Comparison of ENCODE assay signal across 26 mouse cellular contexts in genomic region chrX:99067232-99067631, GRCm38 (mm10).
"Had no signal": no experiment of that assay in that cellular context is flagged by ENCODE, and none has a peak within 500 bp of the region (broad histone marks: within the 10 kb centered on the region; RNA-seq: fewer than 3 reads in every experiment).

No protein-coding gene starts in this region.

- H3K4me3 ChIP-seq: gastrocnemius, adult 2 months; heart, adult 2 months; heart, embryonic 10.5 days; heart, embryonic 12.5 days; hindbrain, embryonic 10.5 days; hindbrain, embryonic 12.5 days; intestine, embryonic 15.5 days; layer of hippocampus, adult 2 months; left cerebral cortex, adult 2 months; limb, embryonic 10.5 days; limb, embryonic 12.5 days had no signal

- H3K4me1 ChIP-seq: heart, embryonic 10.5 days; heart, embryonic 12.5 days; hindbrain, embryonic 10.5 days; hindbrain, embryonic 12.5 days; intestine, embryonic 15.5 days; limb, embryonic 10.5 days; limb, embryonic 12.5 days had no signal

- H3K27ac ChIP-seq: gastrocnemius, adult 2 months; heart, adult 2 months; heart, embryonic 10.5 days; hindbrain, embryonic 10.5 days; hindbrain, embryonic 12.5 days; hindbrain, embryonic 14.5 days; intestine, embryonic 15.5 days; layer of hippocampus, adult 2 months; left cerebral cortex, adult 2 months; limb, embryonic 10.5 days; limb, embryonic 12.5 days had no signal

- DNase-seq: gastrocnemius, adult 2 months; gastrocnemius, postnatal 10 days; gastrocnemius, postnatal 25 days; heart, adult 2 months; heart, postnatal 10 days; heart, postnatal 4 days; kidney, adult 18-20 months; kidney, adult 8-10 months; kidney, postnatal 10 days; kidney, postnatal 25 days; kidney, postnatal 4 days; liver had no signal

- H3K4me2 ChIP-seq: heart, embryonic 12.5 days; hindbrain, embryonic 12.5 days; hindbrain, embryonic 14.5 days; intestine, embryonic 15.5 days; limb, embryonic 12.5 days; liver, embryonic 11.5 days had no signal

- ATAC-seq: hindbrain, embryonic 16.5 days; inflammation-experienced regulatory T-cells, adult 6 months; intestine, embryonic 15.5 days; intestine, postnatal 0 days had no signal

- H3K9me3 ChIP-seq: heart, embryonic 10.5 days; heart, embryonic 12.5 days; hindbrain, embryonic 10.5 days; hindbrain, embryonic 12.5 days; intestine, embryonic 15.5 days; limb, embryonic 10.5 days; limb, embryonic 12.5 days had no signal

- H3K36me3 ChIP-seq: hindbrain, embryonic 10.5 days; hindbrain, embryonic 12.5 days; intestine, embryonic 15.5 days; limb, embryonic 10.5 days; limb, embryonic 12.5 days had no signal

- H3K9ac ChIP-seq: heart, embryonic 12.5 days; hindbrain, embryonic 12.5 days; hindbrain, embryonic 14.5 days; intestine, embryonic 15.5 days; limb, embryonic 12.5 days had no signal
